Mouse (Mus musculus) liver, postnatal 0 days (tissue): Measurements from ENCODE around the gene Pten.

Experiments
- CTCF ChIP-seq: sonication (generic); IDR thresholded peaks from 2 replicates; pipeline ENCODE4 v1.5.1; 2016; ENCODE audit warnings: antibody characterized with exemption, low read depth
- EP300 ChIP-seq: IDR thresholded peaks from 2 replicates; pipeline ENCODE4 v1.6.1; 2016; ENCODE audit warnings: antibody characterized with exemption, low read depth, mild to moderate bottlenecking

- TF ChIP-seq CTCF (no peak), EP300 (no peak)
These were observed 24.4 kb upstream of the Pten start for GRCm38 (mm10) chr19:32732922-32733321.
